Mouse (Mus musculus) midbrain, embryonic 13.5 days (tissue): ENCODE measurements around the gene Ankdd1a. TPM values are rescaled to one million over a fixed set of nuclear protein-coding genes. Genes with fewer than 3 reads are reported as not detected.
A peak's percentile ranks its signal among the peaks of the same experiment; 100 is the strongest.

Experiments used
- ATAC-seq: fragments of 200-750 bp; cut with Nextera tagmentation; 2 replicates; pipeline ENCODE4 v1.8.0; 2017; ENCODE audit warnings: mild to moderate bottlenecking, moderate TSS enrichment, moderate library complexity
- H3K27ac ChIP-seq: fragments of 300-500 bp; sonication (generic); 2 replicates; pipeline ENCODE4 v1.5.1; 2015; ENCODE audit warnings: inconsistent platforms, mild to moderate bottlenecking, moderate library complexity
- H3K27me3 ChIP-seq: fragments of 300-500 bp; sonication (generic); 2 replicates; pipeline ENCODE4 v1.6.1; 2015; ENCODE audit warnings: mild to moderate bottlenecking, inconsistent platforms
- H3K36me3 ChIP-seq: fragments of 300-500 bp; sonication (generic); 2 replicates; pipeline ENCODE4 v1.6.1; 2015; ENCODE audit warnings: mild to moderate bottlenecking, inconsistent platforms
- H3K4me1 ChIP-seq: fragments of 300-500 bp; sonication (generic); replicated peaks from 2 replicates; pipeline ENCODE4 v1.6.1; 2015; ENCODE audit warnings: inconsistent platforms
- H3K4me2 ChIP-seq: fragments of 300-500 bp; sonication (generic); replicated peaks from 2 replicates; pipeline ENCODE4 v1.6.1; 2015; ENCODE audit warnings: moderate library complexity, mild to moderate bottlenecking, inconsistent platforms
- H3K4me3 ChIP-seq: fragments of 300-500 bp; sonication (generic); replicated peaks from 2 replicates; pipeline ENCODE4 v1.5.1; 2015; ENCODE audit warnings: mild to moderate bottlenecking, inconsistent platforms
- H3K9ac ChIP-seq: fragments of 300-500 bp; sonication (generic); replicated peaks from 2 replicates; pipeline ENCODE4 v1.6.1; 2015; ENCODE audit warnings: mild to moderate bottlenecking, inconsistent platforms
- H3K9me3 ChIP-seq: fragments of 300-500 bp; sonication (generic); 2 replicates; pipeline ENCODE4 v1.6.1; 2016; ENCODE audit warnings: mild to moderate bottlenecking, inconsistent platforms
- WGBS: fragments of 180-500 bp; shearing (Covaris S2); methylation state at CpG from one replicate; pipeline ENCODE4 v1.1.7; 2015; 5-methylcytosine and 5-hydroxymethylcytosine counted together
- polyA plus RNA-seq: library from polyadenylated mRNA; unstranded; fragments of >200 nt; fragmentation: Nextera tagmentation; extraction: Ambion mirVana; gene quantifications from 2 replicates; pipeline ENCODE4 v1.2.1, GENCODE M21; 2015

Gene Ankdd1a
- polyA plus RNA-seq, 1 experiment from 2014 or later: 0.63 TPM

- peaks cover 31% of the 10 kb centered on the region for H3K4me1 ChIP-seq
- H3K27me3 ChIP-seq: no peaks in the 10 kb centered on the region
- peaks cover 16% of the 10 kb centered on the region for H3K36me3 ChIP-seq
- no peak overlapping the region for H3K27ac ChIP-seq
- H3K4me2 ChIP-seq: no peak overlapping the region
- 94% methylated on average over 5 of the region's 5 CpGs for WGBS
- H3K9me3 ChIP-seq: no peaks in the 10 kb centered on the region
- no peak for ATAC-seq
- no peak overlapping the region for H3K9ac ChIP-seq
- H3K4me3 ChIP-seq: no peak overlapping the region
Measured at GRCm38 (mm10) chr9:65552141-65552540, 32.1 kb upstream of the Ankdd1a start.

- no peak overlapping the region for H3K4me2 ChIP-seq
Measured at GRCm38 (mm10) chr9:65551035-65551434, 31.0 kb upstream of the Ankdd1a start.

GRCm38 (mm10) chr9:65550079-65550831 lies 30.3 kb upstream of the Ankdd1a start:
- no peak overlapping the region for H3K4me2 ChIP-seq
- peaks cover 34% of the 10 kb centered on the region for H3K4me1 ChIP-seq
- no peaks in the 10 kb centered on the region for H3K27me3 ChIP-seq
- no peaks in the 10 kb centered on the region for H3K36me3 ChIP-seq
- no peak overlapping the region for H3K9ac ChIP-seq
- H3K4me3 ChIP-seq: no peak overlapping the region
- no peaks in the 10 kb centered on the region for H3K9me3 ChIP-seq
- no peak for ATAC-seq
- WGBS: 27% methylated on average over 7 of the region's 7 CpGs
- H3K27ac ChIP-seq: no peak overlapping the region

More at GRCm38 (mm10) chr9:65551035-65551434, 31.0 kb upstream of the Ankdd1a start:
- no peak for ATAC-seq
- Histone ChIP-seq H3K4me3 (no peak overlapping the region), H3K4me1 (peaks cover 33% of the 10 kb centered on the region), H3K9me3 (no peaks in the 10 kb centered on the region), H3K27ac (no peak overlapping the region), H3K9ac (no peak overlapping the region), H3K27me3 (no peaks in the 10 kb centered on the region), H3K36me3 (peaks cover 5% of the 10 kb centered on the region)
- 50% methylated on average over 5 of the region's 5 CpGs for WGBS

DNA sequence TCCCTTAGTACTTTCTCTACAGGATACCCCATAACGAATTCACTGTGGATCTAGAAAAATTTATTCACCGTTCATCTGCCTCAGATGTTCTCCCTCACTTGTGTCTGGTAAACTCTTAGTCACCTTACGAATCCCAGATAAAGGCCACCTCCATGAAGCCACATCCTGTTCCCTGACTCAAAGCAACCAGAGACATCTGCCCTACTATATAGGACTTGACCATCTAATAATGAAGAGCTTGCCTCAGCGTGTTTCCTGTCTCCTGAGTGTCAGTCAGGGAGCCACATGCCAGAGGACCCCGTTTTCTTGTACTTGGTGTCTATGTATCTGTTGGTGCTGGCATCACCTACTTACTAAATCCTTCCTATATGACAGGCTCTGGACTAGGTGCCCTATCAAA lies 29.6 kb upstream of the Ankdd1a start:
- 90% methylated on average over 5 of the region's 5 CpGs for WGBS
- no peak overlapping the region for H3K9ac ChIP-seq
- no peak for ATAC-seq
- no peaks in the 10 kb centered on the region for H3K36me3 ChIP-seq
- H3K27ac ChIP-seq: no peak overlapping the region
- no peak overlapping the region for H3K4me3 ChIP-seq
- H3K27me3 ChIP-seq: no peaks in the 10 kb centered on the region
- no peak overlapping the region for H3K4me2 ChIP-seq
- peaks cover 27% of the 10 kb centered on the region for H3K4me1 ChIP-seq
- H3K9me3 ChIP-seq: no peaks in the 10 kb centered on the region

DNA sequence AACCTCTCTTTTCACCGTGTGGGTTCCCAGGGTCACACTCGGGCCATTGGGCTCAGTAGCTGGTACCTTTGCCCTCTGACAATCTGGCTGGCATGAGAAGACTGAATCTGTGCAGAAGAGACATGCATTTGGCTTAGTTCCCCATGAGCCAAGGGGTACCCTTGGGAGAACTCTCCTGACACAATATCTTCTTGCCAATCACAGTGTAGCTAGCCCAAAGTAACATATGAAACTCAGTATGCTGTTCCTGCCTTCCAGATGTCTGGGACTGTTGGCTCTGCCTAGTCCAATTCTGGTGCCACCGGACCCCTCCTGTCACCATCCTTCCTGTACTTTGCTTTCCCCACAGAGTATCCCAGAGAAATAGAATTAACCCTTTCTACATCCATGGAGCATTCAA lies 29.1 kb upstream of the Ankdd1a start:
- no peak for ATAC-seq
- no peak overlapping the region for H3K9ac ChIP-seq
- 83% methylated on average over 3 of the region's 3 CpGs for WGBS

GRCm38 (mm10) chr9:65548311-65548710 lies 28.3 kb upstream of the Ankdd1a start:
- Histone ChIP-seq H3K36me3 (no peaks in the 10 kb centered on the region), H3K9ac (no peak overlapping the region), H3K9me3 (no peaks in the 10 kb centered on the region), H3K4me1 (peaks cover 25% of the 10 kb centered on the region), H3K4me3 (no peak overlapping the region), H3K4me2 (no peak overlapping the region), H3K27ac (no peak overlapping the region), H3K27me3 (no peaks in the 10 kb centered on the region)
- ATAC-seq: no peak
- WGBS: 64% methylated on average over 8 of the region's 8 CpGs

More for the DNA sequence above, 29.1 kb upstream of the Ankdd1a start:
- no peak overlapping the region for H3K4me3 ChIP-seq
- H3K4me1 ChIP-seq: peaks cover 25% of the 10 kb centered on the region
- no peaks in the 10 kb centered on the region for H3K9me3 ChIP-seq
- no peak overlapping the region for H3K4me2 ChIP-seq
- no peak overlapping the region for H3K27ac ChIP-seq
- H3K36me3 ChIP-seq: no peaks in the 10 kb centered on the region
- H3K27me3 ChIP-seq: no peaks in the 10 kb centered on the region

DNA sequence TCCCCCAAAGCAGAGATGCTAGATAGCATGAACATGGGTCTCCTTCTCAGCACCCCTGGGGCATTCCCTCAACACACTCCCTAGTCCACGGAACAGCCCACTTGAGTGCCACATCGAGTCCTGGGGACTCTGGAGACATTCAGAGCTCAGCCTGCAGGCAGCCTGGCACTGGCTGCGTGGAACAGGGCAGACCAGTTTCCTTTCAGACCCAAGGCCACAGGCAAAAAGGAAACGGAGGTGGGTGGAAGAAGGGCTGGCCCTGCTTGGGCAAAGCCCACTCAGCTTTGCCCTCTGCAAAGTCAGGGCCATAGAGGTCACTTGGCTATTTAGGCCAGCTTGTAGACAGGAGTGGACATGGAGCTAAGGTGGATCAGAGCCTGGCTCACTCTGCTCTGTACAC lies 27.9 kb upstream of the Ankdd1a start:
- Histone ChIP-seq H3K27ac (no peak overlapping the region), H3K9ac (no peak overlapping the region), H3K36me3 (no peaks in the 10 kb centered on the region), H3K4me3 (no peak overlapping the region), H3K9me3 (no peaks in the 10 kb centered on the region), H3K4me1 (peaks cover 25% of the 10 kb centered on the region), H3K4me2 (no peak overlapping the region), H3K27me3 (no peaks in the 10 kb centered on the region)
- 68% methylated on average over 4 of the region's 4 CpGs for WGBS
- no peak for ATAC-seq

DNA sequence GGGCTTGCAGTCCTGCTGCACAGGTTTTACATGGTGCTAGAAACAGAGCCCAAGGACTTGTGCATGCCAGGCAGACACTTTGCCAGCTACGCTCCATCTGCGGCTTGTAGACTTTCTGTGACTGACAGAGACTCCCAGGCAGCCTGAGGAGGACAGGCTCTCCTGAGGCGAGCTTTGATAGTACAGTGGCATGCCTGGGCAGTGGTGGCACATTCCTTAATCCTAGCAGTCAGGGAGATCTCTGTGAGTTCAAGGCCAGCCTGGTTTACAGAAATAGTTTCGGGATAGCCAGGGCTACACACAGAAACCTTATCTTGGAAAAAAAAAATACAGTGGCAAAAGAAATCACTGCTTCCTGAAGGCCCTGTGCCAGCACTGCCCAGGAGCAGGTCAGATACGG lies 27.1 kb upstream of the Ankdd1a start:
- H3K36me3 ChIP-seq: no peaks in the 10 kb centered on the region
- H3K27me3 ChIP-seq: no peaks in the 10 kb centered on the region
- no peak overlapping the region for H3K9ac ChIP-seq
- WGBS: 88% methylated on average over 5 of the region's 5 CpGs
- H3K27ac ChIP-seq: no peak overlapping the region
- H3K4me1 ChIP-seq: peaks cover 25% of the 10 kb centered on the region
- ATAC-seq: no peak
- no peaks in the 10 kb centered on the region for H3K9me3 ChIP-seq
- H3K4me3 ChIP-seq: no peak overlapping the region
- no peak overlapping the region for H3K4me2 ChIP-seq

- H3K36me3 ChIP-seq: no peaks in the 10 kb centered on the region
- H3K4me3 ChIP-seq: no peak overlapping the region
- H3K9ac ChIP-seq: no peak overlapping the region
- H3K9me3 ChIP-seq: no peaks in the 10 kb centered on the region
- H3K4me2 ChIP-seq: no peak overlapping the region
- no peak overlapping the region for H3K27ac ChIP-seq
- WGBS: 65% methylated on average over 4 of the region's 4 CpGs
- H3K4me1 ChIP-seq: peaks cover 25% of the 10 kb centered on the region
- no peaks in the 10 kb centered on the region for H3K27me3 ChIP-seq
- ATAC-seq: no peak
Measured at GRCm38 (mm10) chr9:65546413-65546695, 26.4 kb upstream of the Ankdd1a start.

GRCm38 (mm10) chr9:65545635-65546412 lies 25.8 kb upstream of the Ankdd1a start:
- Histone ChIP-seq H3K27ac (0 out of 2 replicates have a peak overlapping the region, but pooled peaks have one; percentile 11), H3K4me1 (peaks cover 20% of the 10 kb centered on the region), H3K4me2 (no peak overlapping the region), H3K9me3 (no peaks in the 10 kb centered on the region), H3K27me3 (no peaks in the 10 kb centered on the region), H3K4me3 (no peak overlapping the region), H3K9ac (no peak overlapping the region), H3K36me3 (no peaks in the 10 kb centered on the region)
- 75% methylated on average over 10 of the region's 10 CpGs for WGBS
- ATAC-seq: no peak

DNA sequence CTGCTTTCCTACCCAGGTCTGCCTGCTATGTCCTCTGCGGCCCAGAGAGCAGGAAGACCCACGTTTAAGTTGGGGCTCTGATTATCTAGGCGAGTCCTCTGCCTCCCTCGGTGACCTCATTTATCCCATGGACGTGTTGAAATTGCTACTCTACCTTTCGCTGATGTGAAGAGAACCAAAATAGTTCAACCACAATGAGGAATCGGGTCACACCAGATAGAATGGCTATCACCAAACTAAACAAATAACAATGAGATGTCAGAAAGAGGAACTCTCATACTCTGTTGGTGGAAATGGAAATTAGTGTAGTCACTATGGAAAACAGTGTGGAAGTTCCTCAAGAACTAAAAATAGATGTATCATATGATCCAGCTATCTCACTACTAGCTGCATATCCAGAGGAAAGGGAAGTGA lies 22.1 kb upstream of the Ankdd1a start:
- WGBS: 89% methylated on average over 7 of the region's 7 CpGs
- no peak for ATAC-seq
- no peak overlapping the region for H3K4me2 ChIP-seq
- H3K27ac ChIP-seq: no peak overlapping the region
- no peaks in the 10 kb centered on the region for H3K36me3 ChIP-seq
- H3K4me1 ChIP-seq: 0 out of 2 replicates have a peak, but pooled peaks cover 6% of the 10 kb centered on the region
- no peaks in the 10 kb centered on the region for H3K9me3 ChIP-seq
- H3K27me3 ChIP-seq: no peaks in the 10 kb centered on the region
- no peak overlapping the region for H3K9ac ChIP-seq
- no peak overlapping the region for H3K4me3 ChIP-seq

DNA sequence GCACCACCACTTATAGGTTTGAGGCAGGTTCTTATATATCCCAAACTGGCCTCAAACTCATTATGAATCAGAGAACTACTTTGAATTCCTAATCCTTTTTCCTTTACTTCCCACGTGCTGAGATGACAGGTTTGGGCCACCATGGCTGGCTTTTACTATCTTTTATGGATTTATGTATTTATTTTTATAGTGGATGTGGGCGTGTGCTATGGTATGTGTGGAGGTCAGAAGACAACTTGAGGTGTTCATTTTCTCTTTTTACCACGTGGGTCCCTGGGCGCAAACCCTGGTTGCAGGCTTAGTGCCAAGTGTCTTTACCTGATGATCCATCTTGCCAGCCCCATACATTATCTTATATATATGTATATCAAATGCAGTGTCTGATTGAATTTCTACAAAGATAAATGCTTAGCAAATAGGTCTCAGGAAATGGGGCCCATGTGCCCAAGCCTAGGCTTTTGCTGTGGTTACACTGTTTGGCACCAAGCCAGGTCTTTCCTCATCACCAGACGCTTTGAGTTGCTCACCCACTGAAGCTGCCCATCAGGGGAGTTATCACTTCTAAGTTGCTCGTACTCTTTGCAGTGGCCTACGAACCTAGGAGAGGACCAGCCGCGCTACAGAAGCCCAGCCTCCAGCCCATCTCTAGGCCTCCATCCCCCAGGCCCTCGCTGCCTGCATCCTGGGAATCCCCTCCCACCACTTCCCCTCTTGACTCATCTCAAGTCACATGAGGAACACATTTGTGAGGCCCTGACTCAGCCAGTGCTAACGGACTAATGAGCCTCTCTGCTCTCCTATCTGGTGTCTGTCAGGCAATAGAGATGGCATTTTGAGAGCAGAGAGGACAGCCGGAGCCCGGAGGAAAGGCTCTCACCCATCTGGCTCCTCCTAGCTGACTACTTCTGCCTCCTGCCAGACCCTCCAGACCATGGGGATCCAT lies 21.4 kb upstream of the Ankdd1a start:
- no peak overlapping the region for H3K4me2 ChIP-seq
- no peaks in the 10 kb centered on the region for H3K36me3 ChIP-seq
- no peaks in the 10 kb centered on the region for H3K27me3 ChIP-seq
- ATAC-seq: no peak
- no peak overlapping the region for H3K4me3 ChIP-seq
- H3K9ac ChIP-seq: no peak overlapping the region
- H3K4me1 ChIP-seq: 0 out of 2 replicates have a peak, but pooled peaks cover 6% of the 10 kb centered on the region
- WGBS: 73% methylated on average over 13 of the region's 13 CpGs
- H3K27ac ChIP-seq: no peak overlapping the region
- H3K9me3 ChIP-seq: no peaks in the 10 kb centered on the region
